Mouse (Mus musculus): ENCODE data around the gene Adamtsl4.
"Not testable (repeated sequence)": the region's sequence is repeated elsewhere in the genome, so short reads cannot be mapped to it uniquely, and the experiment has no call there.

The Adamtsl4 gene

GRCm38 (mm10) chr3:95698286-95698685 lies 10.6 kb upstream of the Adamtsl4 start:
- no peak for DNase-seq

- DNase-seq = peak; percentile 42 to 60
Observed at GRCm38 (mm10) chr3:95696360-95696759, 8.6 kb upstream of the Adamtsl4 start.

- DNase-seq = no peak
Observed at GRCm38 (mm10) chr3:95695796-95696195, 8.1 kb upstream of the Adamtsl4 start.

DNA sequence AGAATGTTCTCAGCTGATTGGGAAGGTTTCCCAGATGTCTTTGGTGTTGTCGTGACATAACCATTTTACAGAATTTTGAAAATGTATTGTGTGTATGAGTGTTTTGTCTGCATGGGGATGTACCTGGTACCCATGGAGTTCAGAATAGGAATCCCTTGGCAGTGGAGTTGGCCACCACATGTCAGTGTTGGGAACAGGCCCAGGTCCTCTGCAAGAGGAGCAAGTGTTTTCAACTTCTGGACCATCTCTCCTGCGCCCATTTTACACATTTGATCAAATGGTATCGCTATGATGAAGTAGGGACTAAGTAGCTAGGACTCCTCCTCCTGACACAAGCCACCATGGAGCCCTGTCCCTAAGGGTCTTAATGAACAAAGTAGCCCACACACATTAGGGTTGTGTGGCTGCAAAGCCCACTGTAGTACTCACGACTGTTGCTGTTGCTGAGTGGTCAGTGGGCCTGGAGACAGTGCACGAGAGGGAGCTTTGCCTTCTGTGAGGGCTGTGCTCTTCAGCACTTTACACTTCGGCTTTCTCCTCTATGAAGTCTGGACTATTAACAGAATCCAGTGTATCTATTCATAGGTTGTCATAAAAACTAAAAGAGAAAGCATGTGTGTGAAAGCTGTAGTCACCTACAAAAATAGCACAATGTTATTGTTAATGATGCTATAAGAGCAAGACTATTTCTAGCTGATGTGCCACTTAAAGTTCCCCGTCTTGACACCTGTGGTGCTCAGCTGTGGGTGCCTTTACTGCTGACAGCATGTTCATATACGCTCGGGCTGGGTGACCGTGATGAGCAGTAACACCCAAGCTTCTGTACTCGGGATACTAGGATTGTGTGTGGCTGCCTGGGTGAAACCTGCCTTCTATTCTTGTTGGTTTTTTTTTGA lies 7.3 kb upstream of the Adamtsl4 start:
- no peak for DNase-seq

DNA sequence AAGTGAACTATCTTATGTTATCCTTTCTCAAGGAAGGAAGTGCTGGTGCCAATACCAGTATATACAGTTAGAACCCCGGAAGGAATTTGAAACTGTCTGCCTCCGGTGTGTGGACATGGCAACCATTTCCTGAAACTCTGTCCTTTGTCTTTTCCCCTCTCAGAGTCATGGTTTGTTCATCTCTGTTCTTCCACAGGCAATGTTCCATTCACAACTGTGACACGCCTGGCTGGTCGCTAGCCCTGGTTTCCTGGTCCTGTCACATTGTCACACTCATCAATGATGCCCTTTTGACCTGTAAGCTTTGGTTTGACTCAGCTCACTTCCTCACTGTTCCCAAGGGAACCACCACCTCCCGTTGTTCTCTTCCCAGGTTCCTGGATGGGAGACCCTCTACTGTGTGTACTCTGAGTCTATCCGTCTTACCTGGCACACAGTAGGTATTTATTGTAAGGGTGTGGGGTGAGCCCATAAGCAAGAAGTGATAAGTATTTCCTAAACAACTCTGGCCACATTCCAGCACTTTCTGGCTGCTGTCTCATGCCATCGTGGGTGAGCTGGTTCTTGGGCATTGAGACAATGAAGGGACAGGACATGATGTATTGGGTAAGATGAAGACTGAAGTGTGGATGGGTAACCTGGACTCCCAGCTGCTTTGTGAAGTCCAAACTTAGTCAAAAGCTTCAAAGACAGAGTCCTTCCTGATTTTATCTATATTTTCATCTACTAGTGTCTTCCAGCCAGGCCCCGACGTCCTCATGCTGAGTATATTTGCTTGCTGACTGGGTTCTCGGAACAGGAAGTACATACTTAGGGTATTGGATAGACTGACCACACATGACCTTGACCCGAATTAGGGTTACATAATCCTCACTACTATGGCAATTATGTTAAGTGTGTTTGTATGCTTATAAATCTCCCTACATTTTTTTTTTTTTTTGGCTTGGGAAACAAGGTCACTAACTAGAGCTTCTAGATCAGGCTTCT lies 6.4 kb upstream of the Adamtsl4 start:
- DNase-seq = peak; percentile 46 to 71

- DNase-seq = no peak
Observed at GRCm38 (mm10) chr3:95692677-95693076, 5.0 kb upstream of the Adamtsl4 start.

GRCm38 (mm10) chr3:95690552-95690951 lies 2.8 kb upstream of the Adamtsl4 start:
- not testable (repeated sequence) for DNase-seq

- no peak for DNase-seq
Observed at GRCm38 (mm10) chr3:95689940-95690339, 2.2 kb upstream of the Adamtsl4 start.

DNA sequence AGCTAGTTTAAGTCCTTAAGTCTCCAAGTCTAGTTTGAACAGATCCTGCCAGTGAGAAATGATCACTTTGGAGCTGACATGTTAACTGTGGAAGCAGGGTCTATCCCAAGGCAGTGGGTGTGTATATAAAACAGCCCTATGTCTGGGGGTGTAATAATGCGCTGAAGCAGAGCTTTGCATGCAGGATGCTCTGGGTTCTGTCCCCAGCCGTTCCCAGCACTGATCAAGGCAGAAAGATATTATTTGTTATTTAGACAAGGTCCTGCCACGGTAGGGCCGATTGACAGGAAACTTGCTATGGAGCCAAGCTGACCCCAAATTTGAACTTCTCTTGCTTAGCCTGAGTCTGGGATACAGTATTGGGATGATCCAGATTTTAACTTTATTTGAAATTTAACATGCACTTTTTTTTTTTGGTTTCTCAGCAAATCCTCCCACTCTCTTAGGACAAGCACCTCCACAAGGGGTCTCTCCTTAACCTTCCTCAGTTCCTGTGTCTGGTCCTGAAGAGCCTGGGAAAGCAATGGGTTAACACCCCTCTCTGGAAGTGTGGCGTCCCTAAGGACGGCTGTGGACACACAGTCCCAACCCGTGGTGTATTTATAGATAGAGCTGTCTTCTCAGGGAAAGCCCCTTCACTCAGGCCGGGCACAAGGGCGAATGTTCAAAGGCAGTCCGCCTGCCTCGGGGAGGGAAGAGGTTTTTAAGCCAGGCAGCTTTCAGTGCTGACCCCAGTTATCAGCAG lies 1.6 kb upstream of the Adamtsl4 start:
- no peak for DNase-seq

- no peak for DNase-seq
Observed at GRCm38 (mm10) chr3:95687168-95687523, 571 bp downstream of the Adamtsl4 start.

DNA sequence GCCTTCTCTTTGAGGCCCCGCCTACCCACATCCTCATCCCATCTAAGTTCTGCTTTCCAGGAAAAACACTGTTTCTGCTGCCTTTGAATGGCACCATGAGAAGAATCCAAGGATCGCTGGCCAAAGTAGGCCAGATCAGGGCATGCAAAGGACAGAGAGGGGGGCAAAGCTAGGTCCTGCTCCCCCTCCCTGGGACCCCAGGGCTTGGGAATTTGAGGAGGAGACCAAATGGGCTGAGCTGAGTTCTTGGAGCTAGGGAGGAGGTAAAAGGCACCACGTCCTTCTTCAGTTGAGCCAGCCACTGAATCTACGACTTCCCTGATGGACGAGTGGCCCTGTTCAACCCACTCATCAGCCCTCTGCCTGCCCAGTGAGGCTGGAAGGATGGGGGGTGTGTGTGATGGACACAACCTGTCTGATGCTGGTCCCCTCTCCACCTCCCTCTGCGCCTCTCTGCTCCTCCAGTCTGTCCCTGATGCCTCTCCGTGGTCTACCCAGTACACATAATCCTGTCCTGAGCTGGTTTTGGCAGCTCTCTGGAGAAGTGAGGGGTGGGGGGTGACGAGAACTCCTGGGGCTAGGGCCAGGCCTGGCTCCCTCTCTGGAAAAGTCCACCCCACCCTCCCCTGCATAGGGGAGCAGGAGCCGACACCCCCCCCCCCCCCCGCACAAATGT lies 1.1 kb downstream of the Adamtsl4 start:
- DNase-seq = no peak

DNA sequence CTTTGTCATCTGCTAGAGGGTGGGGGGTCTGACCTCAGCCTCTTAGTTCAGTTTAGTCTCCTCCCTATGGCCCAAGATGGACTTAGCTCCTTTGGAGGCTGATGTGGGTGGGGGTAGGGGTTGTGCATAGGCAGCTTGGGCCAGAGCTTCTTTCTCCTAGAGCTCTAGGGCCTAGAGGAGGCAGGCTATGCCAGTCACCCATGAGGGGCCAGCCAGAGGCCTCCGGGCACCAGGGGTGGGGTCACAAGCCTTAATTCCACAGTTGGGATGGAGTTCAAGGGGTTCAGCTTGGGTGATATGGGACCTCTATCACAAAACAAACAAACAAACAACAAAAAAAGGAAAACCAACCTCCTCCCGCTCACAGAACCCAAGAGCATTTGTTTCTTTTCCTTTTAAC lies 2.0 kb downstream of the Adamtsl4 start:
- no peak for DNase-seq

DNA sequence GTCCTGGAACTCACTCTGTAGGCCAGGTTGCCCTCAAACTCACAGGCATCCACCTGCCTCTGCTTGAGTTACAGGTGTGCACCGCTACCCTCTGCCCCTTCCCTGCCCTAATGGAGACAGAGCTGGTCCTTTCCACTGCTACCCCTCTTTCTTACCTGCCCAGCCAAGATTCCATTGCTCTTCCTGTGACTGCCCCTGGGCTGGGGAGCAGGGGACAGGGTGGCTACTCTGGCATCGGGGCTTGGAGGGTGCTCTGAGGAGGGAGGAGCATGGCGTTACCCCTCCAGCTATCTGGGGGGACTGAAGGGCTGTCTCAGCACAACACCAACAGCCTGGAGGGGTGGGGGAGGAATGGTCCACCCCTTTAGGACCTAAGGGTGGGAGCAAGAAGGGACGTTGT lies 2.4 kb downstream of the Adamtsl4 start:
- DNase-seq = no peak

- no peak for DNase-seq
Observed at GRCm38 (mm10) chr3:95684846-95685245, 2.9 kb downstream of the Adamtsl4 start.

DNA sequence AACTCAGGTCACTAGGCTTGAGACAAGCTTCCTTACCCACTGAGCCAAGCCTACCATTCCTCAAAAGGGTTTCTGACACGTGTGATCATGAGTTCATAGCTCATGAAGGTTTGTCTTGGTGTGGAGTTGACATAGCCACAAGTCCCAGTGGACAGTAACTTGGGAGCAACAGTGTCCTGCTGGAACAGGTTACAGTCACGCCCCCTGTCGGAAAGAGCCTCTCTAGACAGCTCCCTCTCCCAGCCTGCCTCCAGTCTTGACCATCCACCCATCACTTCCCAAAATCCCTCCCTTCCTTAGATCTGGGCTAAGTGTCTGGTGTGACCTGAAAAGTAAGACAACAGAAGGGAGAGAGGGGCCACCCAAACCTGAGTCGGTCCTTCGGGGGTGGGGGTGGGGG lies 4.8 kb downstream of the Adamtsl4 start:
- DNase-seq = peak in 1 of 2 experiments; percentile 58

- DNase-seq = no peak
Observed at GRCm38 (mm10) chr3:95681365-95681764, 6.4 kb downstream of the Adamtsl4 start.

DNA sequence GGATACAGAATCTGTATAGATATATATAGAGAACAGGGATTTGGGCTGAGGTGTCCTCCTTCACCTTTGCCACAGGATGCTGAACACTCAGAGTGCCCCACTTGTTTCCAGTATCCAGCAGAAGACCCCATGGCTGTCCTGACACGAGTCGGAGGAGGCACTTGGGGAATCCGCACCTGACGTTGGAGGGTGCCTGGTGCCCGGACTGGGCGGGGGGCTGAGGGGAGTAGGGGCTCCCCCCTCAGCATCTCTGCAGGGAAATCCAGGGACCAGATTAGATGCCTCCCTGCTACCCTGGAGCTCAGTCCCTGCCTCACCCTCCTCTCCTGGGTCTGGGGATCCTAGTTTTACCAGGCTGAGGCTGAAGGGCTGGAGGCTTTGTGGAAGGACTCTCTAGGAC lies 7.0 kb downstream of the Adamtsl4 start:
- DNase-seq = no peak

DNA sequence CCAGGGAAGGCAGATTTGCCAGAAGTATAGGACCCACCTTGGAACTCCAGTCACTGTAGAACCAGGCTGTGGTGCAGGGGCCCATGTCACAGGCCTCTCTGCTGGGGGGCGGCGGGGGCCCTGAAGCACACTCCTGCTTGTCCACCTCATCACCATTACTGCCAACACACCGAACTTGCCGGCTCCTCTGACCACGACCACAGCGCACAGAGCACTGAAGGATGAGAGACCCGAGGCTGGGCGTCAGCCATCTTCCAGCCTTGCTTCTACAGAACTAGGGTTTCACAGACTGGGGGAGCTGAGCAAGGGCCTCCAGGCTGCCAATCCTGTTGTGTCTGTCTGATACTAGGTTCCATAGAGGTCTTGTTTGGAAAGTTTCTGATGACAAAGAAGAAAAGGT lies 8.2 kb downstream of the Adamtsl4 start:
- DNase-seq = no peak

DNA sequence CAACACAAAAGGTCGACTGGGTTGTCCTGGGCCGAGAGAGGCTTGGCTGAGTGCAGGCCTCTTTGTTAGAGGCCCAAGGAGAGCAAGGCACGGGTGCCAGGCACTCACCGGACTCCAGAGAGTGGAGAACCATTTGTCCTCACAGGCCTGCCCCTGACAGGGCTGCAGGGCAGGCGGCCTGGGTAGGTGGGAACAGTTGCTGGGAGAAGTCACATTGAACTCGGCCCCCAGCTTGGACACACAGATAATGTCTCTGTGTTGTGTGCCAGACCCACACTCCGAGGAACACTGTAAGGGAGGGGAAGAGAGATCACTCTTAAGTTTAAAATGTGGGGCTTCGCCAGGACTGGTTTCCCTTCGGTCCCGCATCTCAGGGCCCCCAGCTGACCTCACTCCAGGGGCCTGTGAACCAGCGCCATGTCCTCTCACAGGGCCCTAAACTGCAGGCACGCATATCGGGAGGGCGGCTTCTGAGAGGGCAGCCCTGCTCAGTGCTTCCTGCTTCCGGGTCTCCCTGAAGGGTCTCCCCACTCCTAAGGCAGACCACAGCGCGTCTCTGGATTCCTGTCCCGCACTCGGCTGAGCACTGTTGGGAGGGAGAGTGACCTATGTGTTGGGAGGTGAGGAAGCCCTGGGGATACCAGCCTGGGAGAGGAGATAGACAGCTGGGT lies 10.2 kb downstream of the Adamtsl4 start:
- DNase-seq = no peak

DNA sequence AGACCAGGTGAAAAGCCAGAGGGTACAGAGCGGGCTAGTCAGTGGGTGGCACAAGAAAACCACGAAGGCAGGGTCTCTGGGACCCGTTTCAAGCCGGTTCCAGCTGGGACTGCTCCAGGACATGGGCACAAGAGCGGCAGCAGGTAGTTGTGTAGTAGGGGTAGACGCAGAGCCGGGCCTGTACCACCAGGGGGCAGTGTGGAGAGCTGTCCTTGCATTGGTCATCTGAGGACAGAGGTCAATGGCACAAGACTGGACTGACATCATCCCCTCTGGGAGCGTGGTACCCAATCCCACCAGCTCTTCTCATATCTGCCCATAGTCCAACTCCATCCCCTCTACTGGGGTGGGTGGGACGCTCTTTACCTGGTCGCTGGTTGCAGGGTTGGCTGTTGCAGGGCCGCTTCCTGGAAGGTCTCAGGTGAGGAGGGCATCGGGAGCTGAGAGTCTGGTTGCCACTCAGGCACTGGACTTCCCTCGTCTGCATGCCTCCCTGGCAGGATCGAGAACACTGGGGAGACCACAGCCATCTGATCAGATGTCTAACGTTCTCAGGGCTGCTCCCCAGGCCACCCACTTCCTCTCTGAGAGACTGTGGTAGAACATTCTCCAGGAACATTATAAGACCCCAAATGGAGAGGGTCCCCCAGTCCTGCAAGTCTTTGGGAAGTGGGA lies 10.8 kb downstream of the Adamtsl4 start:
- peak; percentile 83 to 90 for DNase-seq

Measured in kidney, postnatal 36 days (tissue).